Mouse (Mus musculus) MEL (cell line): ENCODE results near the gene Fndc3b. TPM values are rescaled to one million over a fixed set of nuclear protein-coding genes. Genes with fewer than 3 reads are reported as not detected.

Source experiments
- DNase-seq: peaks from one replicate; pipeline ENCODE4 v3.0.0; 2011; ENCODE audit warnings: low read depth, low spot score
- H3K27ac ChIP-seq: 2 replicates; pipeline ENCODE4 v1.5.1; 2012; ENCODE audit warnings: low read depth, mild to moderate bottlenecking, control low read depth, low read length, moderate library complexity; ENCODE audit not compliant: control insufficient read depth
- H3K27me3 ChIP-seq, 2 experiments: fragments of 150-350 bp in 1 of 2; sonication (generic) in 1 of 2; 2 replicates each; pipeline ENCODE4 v1.6.1; 2012; ENCODE audit warnings: low read length in 2 of 2, mild to moderate bottlenecking in 2 of 2, improper control_type of control experiment in 1 of 2, moderate library complexity in 1 of 2; ENCODE audit not compliant: insufficient read depth in 2 of 2, control insufficient read depth in 1 of 2
- H3K36me3 ChIP-seq, 2 experiments: 2 replicates each; pipeline ENCODE4 v1.6.1; 2012 to 2014; ENCODE audit warnings: low read length in 2 of 2, improper control_type of control experiment in 1 of 2, inconsistent platforms in 1 of 2, mild to moderate bottlenecking in 1 of 2; ENCODE audit not compliant: insufficient read depth in 2 of 2, control insufficient read depth in 1 of 2
- H3K4me1 ChIP-seq, 2 experiments: fragments of 150-350 bp in 1 of 2; sonication (generic) in 1 of 2; 2 replicates each; pipeline ENCODE4 v1.6.1; 2012; ENCODE audit warnings: low read length in 2 of 2, improper control_type of control experiment in 1 of 2, mild to moderate bottlenecking in 1 of 2; ENCODE audit not compliant: insufficient read depth in 2 of 2, control insufficient read depth in 1 of 2
- H3K4me3 ChIP-seq, 2 experiments: fragments of 150-350 bp in 1 of 2; sonication (generic) in 1 of 2; 2 replicates each; pipeline ENCODE4 v1.5.1; 2012; ENCODE audit warnings: low read depth in 2 of 2, low read length in 2 of 2, mild to moderate bottlenecking in 2 of 2, moderate library complexity in 2 of 2, control low read depth in 1 of 2, improper control_type of control experiment in 1 of 2; ENCODE audit not compliant: control insufficient read depth in 1 of 2, insufficient read depth in 1 of 2
- H3K79me2 ChIP-seq: 2 replicates; pipeline ENCODE4 v1.6.1; 2012; ENCODE audit warnings: mild to moderate bottlenecking, low read length, moderate library complexity; ENCODE audit not compliant: control insufficient read depth, poor library complexity, insufficient read depth
- H3K9ac ChIP-seq: 2 replicates; pipeline ENCODE4 v1.6.1; 2012; ENCODE audit warnings: low read depth, mild to moderate bottlenecking, control low read depth, low read length, moderate library complexity; ENCODE audit not compliant: control insufficient read depth, poor library complexity, severe bottlenecking
- H3K9me3 ChIP-seq: fragments of 150-350 bp; sonication (generic); replicated peaks from 2 replicates; pipeline ENCODE4 v1.6.1; 2012; ENCODE audit warnings: mild to moderate bottlenecking, low read length, improper control_type of control experiment, moderate library complexity; ENCODE audit not compliant: insufficient read depth
- CHD1 ChIP-seq: IDR thresholded peaks from 2 replicates; pipeline ENCODE4 v1.6.1; 2012; ENCODE audit warnings: low read depth, mild to moderate bottlenecking, inconsistent platforms, low read length, improper control_type of control experiment
- CHD2 ChIP-seq: IDR thresholded peaks from 2 replicates; pipeline ENCODE4 v1.6.1; 2011; ENCODE audit warnings: low read length, improper control_type of control experiment
- ETS1 ChIP-seq: IDR thresholded peaks from 2 replicates; pipeline ENCODE4 v1.6.1; 2012; ENCODE audit warnings: low read depth, mild to moderate bottlenecking, inconsistent platforms, low read length, improper control_type of control experiment, moderate library complexity
- GABPA ChIP-seq: IDR thresholded peaks from 2 replicates; pipeline ENCODE4 v1.6.1; 2012; ENCODE audit warnings: low read depth, mild to moderate bottlenecking, inconsistent platforms, low read length, improper control_type of control experiment, moderate library complexity
- HCFC1 ChIP-seq: IDR thresholded peaks from 2 replicates; pipeline ENCODE4 v1.6.1; 2012; ENCODE audit warnings: low read depth, mild to moderate bottlenecking, inconsistent platforms, low read length, improper control_type of control experiment, moderate library complexity
- MAFK ChIP-seq: IDR thresholded peaks from 2 replicates; pipeline ENCODE4 v1.6.1; 2011; ENCODE audit warnings: low read depth, mild to moderate bottlenecking, low read length, improper control_type of control experiment, borderline replicate concordance
- MAX ChIP-seq: IDR thresholded peaks from 2 replicates; pipeline ENCODE4 v1.6.1; 2011; ENCODE audit warnings: low read length, improper control_type of control experiment
- MEF2A ChIP-seq: IDR thresholded peaks from 2 replicates; pipeline ENCODE4 v1.6.1; 2014; ENCODE audit warnings: low read depth, mild to moderate bottlenecking, inconsistent platforms, low read length, improper control_type of control experiment; ENCODE audit not compliant: poor library complexity, insufficient replicate concordance, severe bottlenecking; ENCODE audit errors: extremely low read depth
- MYB ChIP-seq: IDR thresholded peaks from 2 replicates; pipeline ENCODE4 v1.6.1; 2011; ENCODE audit warnings: mild to moderate bottlenecking, low read depth, low read length, improper control_type of control experiment
- MYC ChIP-seq: IDR thresholded peaks from 2 replicates; pipeline ENCODE4 v1.6.1; 2011; ENCODE audit warnings: low read depth, mild to moderate bottlenecking, low read length, improper control_type of control experiment, moderate library complexity
- NELFE ChIP-seq: IDR thresholded peaks from 2 replicates; pipeline ENCODE4 v1.6.1; 2011; ENCODE audit warnings: low read depth, low read length, improper control_type of control experiment
- NRF1 ChIP-seq: IDR thresholded peaks from 2 replicates; pipeline ENCODE4 v1.6.1; 2014; ENCODE audit warnings: low read depth, mild to moderate bottlenecking, inconsistent platforms, low read length, improper control_type of control experiment, moderate library complexity; ENCODE audit not compliant: poor library complexity, insufficient read depth, severe bottlenecking
- POLR2A ChIP-seq, 2 experiments: IDR thresholded peaks; 2 replicates each; pipeline ENCODE4 v1.6.1; 2011 to 2012; ENCODE audit warnings: low read length in 2 of 2, mild to moderate bottlenecking in 2 of 2, control low read depth in 1 of 2, improper control_type of control experiment in 1 of 2, low read depth in 1 of 2, moderate library complexity in 1 of 2; ENCODE audit not compliant: control insufficient read depth in 1 of 2, insufficient read depth in 1 of 2, poor library complexity in 1 of 2
- POLR2AphosphoS2 ChIP-seq: IDR thresholded peaks from 2 replicates; pipeline ENCODE4 v1.6.1; 2011; ENCODE audit warnings: low read length, improper control_type of control experiment
- POLR2AphosphoS5 ChIP-seq: IDR thresholded peaks from 2 replicates; pipeline ENCODE4 v1.6.1; 2012; ENCODE audit warnings: low read depth, borderline replicate concordance, mild to moderate bottlenecking, inconsistent platforms, low read length, moderate library complexity, mixed read lengths
- RAD21 ChIP-seq: IDR thresholded peaks from 2 replicates; pipeline ENCODE4 v1.6.1; 2011; ENCODE audit warnings: mild to moderate bottlenecking, low read depth, low read length, improper control_type of control experiment
- RCOR1 ChIP-seq: IDR thresholded peaks from 2 replicates; pipeline ENCODE4 v1.6.1; 2012; ENCODE audit warnings: low read depth, mild to moderate bottlenecking, inconsistent platforms, low read length, improper control_type of control experiment
- SIN3A ChIP-seq: IDR thresholded peaks from 2 replicates; pipeline ENCODE4 v1.6.1; 2012; ENCODE audit warnings: low read length, improper control_type of control experiment, inconsistent platforms
- TAL1 ChIP-seq: IDR thresholded peaks from 2 replicates; pipeline ENCODE4 v1.6.1; 2012; ENCODE audit warnings: mild to moderate bottlenecking, inconsistent platforms, low read length, moderate library complexity, mixed read lengths
- TCF12 ChIP-seq: IDR thresholded peaks from 2 replicates; pipeline ENCODE4 v1.6.1; 2014; ENCODE audit warnings: low read depth, mild to moderate bottlenecking, inconsistent platforms, low read length, improper control_type of control experiment, moderate library complexity
- USF1 ChIP-seq: IDR thresholded peaks from 2 replicates; pipeline ENCODE4 v1.6.1; 2014; ENCODE audit warnings: low read depth, mild to moderate bottlenecking, inconsistent platforms, low read length, improper control_type of control experiment, moderate library complexity
- USF2 ChIP-seq, 2 experiments: IDR thresholded peaks; 2 replicates each; pipeline ENCODE4 v1.6.1; 2011 to 2012; ENCODE audit warnings: improper control_type of control experiment in 2 of 2, low read length in 2 of 2, borderline replicate concordance in 1 of 2, inconsistent platforms in 1 of 2, low read depth in 1 of 2, mild to moderate bottlenecking in 1 of 2; ENCODE audit not compliant: insufficient read depth in 1 of 2
- ZC3H11A ChIP-seq: IDR thresholded peaks from 2 replicates; pipeline ENCODE4 v1.6.1; 2012; ENCODE audit warnings: low read depth, mild to moderate bottlenecking, inconsistent platforms, low read length, improper control_type of control experiment
- ZMIZ1 ChIP-seq: IDR thresholded peaks from 2 replicates; pipeline ENCODE4 v1.6.1; 2012; ENCODE audit warnings: low read depth, mild to moderate bottlenecking, inconsistent platforms, low read length, improper control_type of control experiment, moderate library complexity
- polyA plus RNA-seq, 2 experiments: library from polyadenylated mRNA; stranded (reverse) in 1 of 2; unstranded in 1 of 2; fragments of >175 nt in 1 of 2; fragments of >200 nt in 1 of 2; gene quantifications; 2 replicates each; pipeline versions ENCODE4 v1.2.1 to v1.2.4; 2012; ENCODE audit warnings: low replicate concordance in 2 of 2, low read depth in 1 of 2; ENCODE audit not compliant: insufficient read length in 2 of 2, insufficient read depth in 1 of 2, missing spikeins in 1 of 2
- total RNA-seq: library from RNA; depleted of rRNA; stranded (reverse); fragments of 300-350 nt; gene quantifications from 2 replicates; pipeline ENCODE4 v1.2.3, GENCODE M21; 2012

Fndc3b gene
- total and polyA plus RNA-seq, 3 experiments = not detected

DNA sequence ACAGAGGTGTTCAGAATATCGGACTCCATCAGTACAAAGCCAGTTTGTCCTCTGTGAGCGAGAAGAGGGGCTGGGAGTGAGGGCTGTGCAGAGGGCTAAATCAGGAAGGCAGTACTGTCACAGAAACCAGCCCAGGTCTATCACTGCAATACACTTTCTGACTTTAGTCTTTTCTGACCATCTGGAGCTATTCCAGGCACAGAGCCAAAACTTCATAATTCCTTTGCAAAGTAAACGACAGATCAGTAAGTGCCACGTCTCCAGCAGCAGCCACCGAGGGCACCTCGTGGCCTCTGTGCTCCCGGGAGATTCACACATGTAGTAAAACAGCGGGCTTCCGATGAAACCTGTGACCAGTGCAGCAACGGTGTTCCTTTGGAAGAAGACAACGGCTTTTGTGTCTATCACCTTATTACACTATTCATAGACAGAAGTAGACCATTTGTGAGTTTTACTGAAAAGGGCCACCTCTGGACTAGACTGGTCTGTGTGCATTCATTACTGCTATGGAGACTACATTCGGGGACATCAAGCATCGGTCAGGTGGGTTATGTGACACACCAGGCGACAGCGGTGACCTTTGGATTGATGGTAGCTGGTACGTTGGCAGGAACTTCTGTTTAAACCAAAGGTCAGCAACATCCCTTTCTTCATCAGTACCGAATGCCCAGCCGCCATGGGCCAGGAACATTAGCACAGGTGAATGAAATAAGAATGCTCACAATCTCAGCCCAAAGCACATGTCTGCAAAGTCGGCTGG, 24.2 kb downstream of the Fndc3b start:
- H3K9me3 ChIP-seq = no peaks in the 10 kb centered on the region
- H3K27ac ChIP-seq = no peak overlapping the region
- H3K4me1 ChIP-seq = no peaks in the 10 kb centered on the region
- no peak overlapping the region for H3K9ac ChIP-seq
- H3K79me2 ChIP-seq = no peaks in the 10 kb centered on the region
- no peaks in the 10 kb centered on the region for H3K36me3 ChIP-seq
- no peak for TF ChIP-seq RAD21
- TF ChIP-seq CHD2 = no peak
- TF ChIP-seq MYB = no peak
- no peak for TF ChIP-seq ZMIZ1
- TF ChIP-seq TCF12 = no peak
- no peak for TF ChIP-seq GABPA
- no peak for TF ChIP-seq MEF2A
- TF ChIP-seq USF1 = no peak
- TF ChIP-seq POLR2AphosphoS5 = no peak
- no peak for TF ChIP-seq POLR2A (IDR thresholded peaks at IDR 0.05; ENCODE audit: control insufficient read depth in 1 of 2, insufficient read depth in 1 of 2, low read depth in 1 of 2, low read length in 2 of 2, poor library complexity in 1 of 2)
- DNase-seq = no peak
- no peaks in the 10 kb centered on the region for H3K27me3 ChIP-seq
- no peak overlapping the region for H3K4me3 ChIP-seq

DNA sequence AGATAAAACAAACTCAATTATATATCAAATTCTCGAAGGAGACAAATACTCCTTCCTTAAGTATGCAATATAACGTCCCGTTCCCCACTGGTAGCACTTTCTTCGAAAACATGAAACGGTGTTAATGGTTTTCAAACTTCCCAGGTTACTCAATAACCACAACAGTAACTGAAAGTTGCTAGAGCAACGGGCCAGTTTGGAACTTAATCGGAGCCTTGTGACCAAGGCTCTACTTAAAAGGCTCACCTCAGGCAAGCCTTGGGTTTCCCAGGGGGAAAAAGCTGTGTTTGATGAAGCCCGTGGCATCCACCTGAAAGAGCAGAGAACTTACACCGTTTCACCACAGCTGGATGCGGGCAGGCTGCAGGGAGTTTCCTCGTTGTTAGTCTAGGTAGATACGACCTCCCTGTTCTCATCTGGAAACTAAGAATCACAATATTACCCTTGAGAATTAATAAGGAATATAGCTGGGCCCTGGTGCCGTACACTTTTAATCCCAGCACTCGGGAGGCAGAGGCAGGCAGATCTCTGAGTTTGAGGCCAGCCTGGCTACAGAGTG, 25.4 kb downstream of the Fndc3b start:
- H3K9ac ChIP-seq = no peak overlapping the region
- no peak overlapping the region for H3K4me3 ChIP-seq

More for the DNA sequence above, 25.4 kb downstream of the Fndc3b start:
- no peak for DNase-seq
- TF ChIP-seq ZC3H11A (no peak), ZMIZ1 (no peak), POLR2A (IDR thresholded peaks at IDR 0.05; ENCODE audit: control insufficient read depth in 1 of 2, insufficient read depth in 1 of 2, low read depth in 1 of 2, low read length in 2 of 2, poor library complexity in 1 of 2) (no peak), SIN3A (no peak), MAX (no peak), RCOR1 (no peak), ETS1 (no peak), CHD1 (no peak), USF2 (IDR thresholded peaks at IDR 0.05; ENCODE audit: borderline replicate concordance in 1 of 2, insufficient read depth in 1 of 2, low read depth in 1 of 2, low read length in 2 of 2) (no peak), CHD2 (no peak), POLR2AphosphoS2 (no peak), MAFK (no peak), MYB (no peak), MYC (no peak), TAL1 (no peak), NELFE (no peak), HCFC1 (no peak), USF1 (no peak), NRF1 (no peak)
- Histone ChIP-seq H3K79me2 (no peaks in the 10 kb centered on the region), H3K4me1 (no peaks in the 10 kb centered on the region), H3K27me3 (no peaks in the 10 kb centered on the region), H3K36me3 (no peaks in the 10 kb centered on the region), H3K27ac (no peak overlapping the region), H3K9me3 (no peaks in the 10 kb centered on the region)
